Mouse (Mus musculus) 3T3-L1 (cell line): ENCODE results near the gene Gm2431.
"Not testable (repeated sequence)": the region's sequence is repeated elsewhere in the genome, so short reads cannot be mapped to it uniquely, and the experiment has no call there.

Experiments
- DNase-seq: peaks from one replicate; pipeline ENCODE4 v3.0.0-alpha.2; 2015; ENCODE audit warnings: low read depth, low spot score

Gene Gm2431

GRCm38 (mm10) chr7:142258254-142258653, at the start of gene Gm2431:
Gene Gm2431, minus strand, starts transcription at chr7:142258354.
- not testable (repeated sequence) for DNase-seq

- not testable (repeated sequence) for DNase-seq
Measured at GRCm38 (mm10) chr7:142303929-142304328, 45.8 kb upstream of the Gm2431 start.

GRCm38 (mm10) chr7:142303249-142303648, 45.1 kb upstream of the Gm2431 start, which contains the start of gene Krtap5-4:
Gene Krtap5-4, plus strand, starts transcription at chr7:142303549.
- peak; percentile 33 for DNase-seq

GRCm38 (mm10) chr7:142297018-142297417, 38.9 kb upstream of the Gm2431 start, which contains the start of gene Krtap5-1:
Gene Krtap5-1, minus strand, starts transcription at chr7:142297118.
- not testable (repeated sequence) for DNase-seq

- DNase-seq, result not testable (repeated sequence)
Measured at GRCm38 (mm10) chr7:142296108-142296507, 38.0 kb upstream of the Gm2431 start.

- DNase-seq, result no peak
Measured at GRCm38 (mm10) chr7:142295418-142295817, 37.3 kb upstream of the Gm2431 start.

- DNase-seq, result peak; percentile 49
Measured at GRCm38 (mm10) chr7:142293851-142294250, 35.7 kb upstream of the Gm2431 start.

GRCm38 (mm10) chr7:142285910-142286612, 27.9 kb upstream of the Gm2431 start:
- not testable (repeated sequence) for DNase-seq

GRCm38 (mm10) chr7:142285130-142285835, 27.1 kb upstream of the Gm2431 start:
- DNase-seq, result peak; percentile 13

GRCm38 (mm10) chr7:142284615-142285080, 26.5 kb upstream of the Gm2431 start:
- DNase-seq, result peak; percentile 92

- peak; percentile 42 for DNase-seq
Measured at GRCm38 (mm10) chr7:142284023-142284591, 26.0 kb upstream of the Gm2431 start.

- not testable (repeated sequence) for DNase-seq
Measured at GRCm38 (mm10) chr7:142282847-142283246, 24.7 kb upstream of the Gm2431 start.

- peak; percentile 7 for DNase-seq
Measured at GRCm38 (mm10) chr7:142279291-142279690, 21.1 kb upstream of the Gm2431 start.

GRCm38 (mm10) chr7:142278183-142278582, 20.0 kb upstream of the Gm2431 start:
- peak; percentile 72 for DNase-seq

- not testable (repeated sequence) for DNase-seq
Measured at GRCm38 (mm10) chr7:142274263-142274662, 16.1 kb upstream of the Gm2431 start, which contains the start of gene Gm4559. Gene Gm4559, minus strand, starts transcription at chr7:142274363.

GRCm38 (mm10) chr7:142255517-142255916, 2.6 kb downstream of the Gm2431 start:
- DNase-seq, result peak; percentile 53

- peak; percentile 58 for DNase-seq
Measured at GRCm38 (mm10) chr7:142249824-142250223, 8.3 kb downstream of the Gm2431 start.

GRCm38 (mm10) chr7:142240978-142241377, 17.2 kb downstream of the Gm2431 start, which contains the start of gene Gm40460:
Gene Gm40460, minus strand, starts transcription at chr7:142241078.
- no peak for DNase-seq

- no peak for DNase-seq
Measured at GRCm38 (mm10) chr7:142231540-142231939, 26.6 kb downstream of the Gm2431 start.

GRCm38 (mm10) chr7:142229871-142230270, 28.3 kb downstream of the Gm2431 start, which contains the start of gene Krtap5-5:
Gene Krtap5-5, minus strand, starts transcription at chr7:142229971.
- peak; percentile 37 for DNase-seq

GRCm38 (mm10) chr7:142224518-142224917, 33.6 kb downstream of the Gm2431 start:
- DNase-seq, result no peak

- DNase-seq, result not testable (repeated sequence)
Measured at GRCm38 (mm10) chr7:142212136-142212535, 46.0 kb downstream of the Gm2431 start.
